Comparison of ENCODE assay signal across 10 mouse cellular contexts in genomic region chr7:143124902-143125301, GRCm38 (mm10). TPM values are rescaled to one million over a fixed set of nuclear protein-coding genes. Genes with fewer than 3 reads are reported as not detected.
A peak's percentile ranks its signal among the peaks of the same experiment; 100 is the strongest.
DNase-seq lines count a peak whose midpoint lies in the region; ATAC-seq lines count a peak whose summit lies in the region.
"Had no signal": no experiment of that assay in that cellular context is flagged by ENCODE, and none has a peak within 500 bp of the region (broad histone marks: within the 10 kb centered on the region; RNA-seq: fewer than 3 reads in every experiment).

No protein-coding gene starts in this region.

- H3K9ac ChIP-seq in kidney, embryonic 15.5 days: no peak overlapping the region
- no peak overlapping the region for H3K9ac ChIP-seq in limb, embryonic 15.5 days
- H3K9ac ChIP-seq: neural tube, embryonic 13.5 days had no signal

- peak overlapping the region; percentile 90 for H3K27ac ChIP-seq in kidney, embryonic 15.5 days
- H3K27ac ChIP-seq in embryonic facial prominence, embryonic 10.5 days (replicated peaks): peak overlapping the region; percentile 82
- H3K27ac ChIP-seq in limb, embryonic 15.5 days: peak overlapping the region; percentile 67
- H3K27ac ChIP-seq: neural tube, embryonic 13.5 days had no signal

- no peaks in the 10 kb centered on the region for H3K9me3 ChIP-seq in kidney, embryonic 15.5 days (replicated peaks)
- H3K9me3 ChIP-seq in embryonic facial prominence, embryonic 10.5 days: no peaks in the 10 kb centered on the region
- no peaks in the 10 kb centered on the region for H3K9me3 ChIP-seq in limb, embryonic 15.5 days
- H3K9me3 ChIP-seq: G1E; neural tube, embryonic 13.5 days had no signal

- H3K4me2 ChIP-seq in kidney, embryonic 15.5 days: peak overlapping the region; percentile 36; the same call in 1 of the 2 replicates
- no peak overlapping the region for H3K4me2 ChIP-seq in limb, embryonic 15.5 days
- H3K4me2 ChIP-seq: neural tube, embryonic 13.5 days had no signal

- no peak overlapping the region for H3K4me3 ChIP-seq in kidney, embryonic 15.5 days (replicated peaks)
- H3K4me3 ChIP-seq in embryonic facial prominence, embryonic 10.5 days: no peak overlapping the region
- H3K4me3 ChIP-seq in limb, embryonic 15.5 days: no peak overlapping the region
- H3K4me3 ChIP-seq: neural tube, embryonic 13.5 days had no signal

- H3K4me1 ChIP-seq in kidney, embryonic 15.5 days: peaks cover 42% of the 10 kb centered on the region
- peaks cover 46% of the 10 kb centered on the region for H3K4me1 ChIP-seq in embryonic facial prominence, embryonic 10.5 days
- H3K4me1 ChIP-seq in limb, embryonic 15.5 days: peaks cover 33% of the 10 kb centered on the region

- 53% methylated on average over 3 of the region's 3 CpGs for WGBS in kidney, embryonic 15.5 days
- 68% methylated on average over 3 of the region's 3 CpGs for WGBS in embryonic facial prominence, embryonic 10.5 days
- WGBS in limb, embryonic 15.5 days: 52% methylated on average over 3 of the region's 3 CpGs

- H3K27me3 ChIP-seq in kidney, embryonic 15.5 days: peaks cover 4% of the 10 kb centered on the region; the same call in 1 of the 2 replicates
- H3K27me3 ChIP-seq in embryonic facial prominence, embryonic 10.5 days (replicated peaks; ENCODE audit: low read depth, poor library complexity, severe bottlenecking): peaks cover 4% of the 10 kb centered on the region; the same call in 1 of the 2 replicates
- H3K27me3 ChIP-seq in limb, embryonic 15.5 days: no peaks in the 10 kb centered on the region
- H3K27me3 ChIP-seq: neural tube, embryonic 13.5 days had no signal

- DNase-seq in kidney, adult 8-10 months: no peak
- DNase-seq in cerebellum, adult 11-12 months: peak; percentile 52
- DNase-seq in embryonic facial prominence, embryonic 10.5 days (ENCODE audit: low spot score): no peak
- DNase-seq in testis, postnatal 14 days (ENCODE audit: low spot score): no peak
- no peak for DNase-seq in frontal cortex, postnatal 25 days (ENCODE audit: low spot score in 2 of 2)

- H3K36me3 ChIP-seq in kidney, embryonic 15.5 days: no peaks in the 10 kb centered on the region
- H3K36me3 ChIP-seq in embryonic facial prominence, embryonic 10.5 days (replicated peaks): no peaks in the 10 kb centered on the region
- no peaks in the 10 kb centered on the region for H3K36me3 ChIP-seq in limb, embryonic 15.5 days
- H3K36me3 ChIP-seq: G1E; neural tube, embryonic 13.5 days had no signal

- ATAC-seq in kidney, embryonic 15.5 days (replicated peaks; ENCODE audit: low FRiP score): no peak; the same call in 1 of the 2 replicates
- no peak for ATAC-seq in limb, embryonic 15.5 days (ENCODE audit: insufficient number of reproducible peaks, low FRiP score, low TSS enrichment, low read depth)
- ATAC-seq: forebrain, embryonic 14.5 days had no signal

RNA-seq across cellular contexts. Expression of gene Kcnq1, which starts 18.7 kb away (rescaled TPM):
- 5.8 and 6.5 TPM in 2 replicates for polyA plus RNA-seq in kidney, embryonic 15.5 days (2015; fragmentation: Nextera tagmentation; extraction: Ambion mirVana)
- 1.0 and 1.5 TPM in 2 replicates for polyA plus RNA-seq in embryonic facial prominence, embryonic 10.5 days (2016; fragmentation: Nextera tagmentation; extraction: Ambion mirVana)
- polyA plus RNA-seq in limb, embryonic 15.5 days (2015; fragmentation: Nextera tagmentation; extraction: Ambion mirVana): 1.1 and 2.1 TPM in 2 replicates
- polyA plus RNA-seq: G1E had no signal

RNA-seq across cellular contexts. Expression of gene Trpm5, which starts 30.5 kb away (rescaled TPM):
- polyA plus RNA-seq in kidney, embryonic 15.5 days (2015; fragmentation: Nextera tagmentation; extraction: Ambion mirVana): 7.1 and 8.2 TPM in 2 replicates
- 0.60 and 0.77 TPM in 2 replicates for polyA plus RNA-seq in embryonic facial prominence, embryonic 10.5 days (2016; fragmentation: Nextera tagmentation; extraction: Ambion mirVana)
- polyA plus RNA-seq in limb, embryonic 15.5 days (2015; fragmentation: Nextera tagmentation; extraction: Ambion mirVana): 22.1 and 22.8 TPM in 2 replicates
- polyA plus RNA-seq: G1E had no signal

RNA-seq across cellular contexts. Expression of gene Tssc4, which starts 55.9 kb away (rescaled TPM):
- polyA plus RNA-seq in kidney, embryonic 15.5 days (2015; fragmentation: Nextera tagmentation; extraction: Ambion mirVana): 91.8 and 105 TPM in 2 replicates
- polyA plus RNA-seq in embryonic facial prominence, embryonic 10.5 days (2016; fragmentation: Nextera tagmentation; extraction: Ambion mirVana): 130 and 132 TPM in 2 replicates
- polyA plus RNA-seq in limb, embryonic 15.5 days (2015; fragmentation: Nextera tagmentation; extraction: Ambion mirVana): 97.1 and 98.8 TPM in 2 replicates
